Mouse (Mus musculus) neural tube, embryonic 14.5 days (tissue): Measurements from ENCODE around the gene Prdx5. TPM values are rescaled to one million over a fixed set of nuclear protein-coding genes. Genes with fewer than 3 reads are reported as not detected.
"Not testable (repeated sequence)": the region's sequence is repeated elsewhere in the genome, so short reads cannot be mapped to it uniquely, and the experiment has no call there.

Experiments used
- ATAC-seq: fragments of 200-750 bp; cut with Nextera tagmentation; 2 replicates; pipeline ENCODE4 v1.8.0; 2017; ENCODE audit warnings: low read depth, mild to moderate bottlenecking, moderate TSS enrichment, moderate library complexity
- H3K27ac ChIP-seq: fragments of 300-500 bp; sonication (generic); 2 replicates; pipeline ENCODE4 v1.5.1; 2014; ENCODE audit warnings: low read depth, mild to moderate bottlenecking, control low read depth, low read length, moderate library complexity, mixed read lengths
- H3K27me3 ChIP-seq: fragments of 300-500 bp; sonication (generic); 2 replicates; pipeline ENCODE4 v1.6.1; 2014; ENCODE audit warnings: low read length; ENCODE audit not compliant: control insufficient read depth, insufficient read depth
- H3K36me3 ChIP-seq: fragments of 300-500 bp; sonication (generic); 2 replicates; pipeline ENCODE4 v1.6.1; 2014; ENCODE audit warnings: low read length, mixed read lengths; ENCODE audit not compliant: control insufficient read depth, insufficient read depth
- H3K4me1 ChIP-seq: fragments of 300-500 bp; sonication (generic); 2 replicates; pipeline ENCODE4 v1.6.1; 2014; ENCODE audit warnings: low read length; ENCODE audit not compliant: control insufficient read depth, insufficient read depth
- H3K4me2 ChIP-seq: fragments of 300-500 bp; sonication (generic); 2 replicates; pipeline ENCODE4 v1.6.1; 2014; ENCODE audit warnings: mild to moderate bottlenecking, low read depth, low read length, control low read depth
- H3K4me3 ChIP-seq: fragments of 300-500 bp; sonication (generic); 2 replicates; pipeline ENCODE4 v1.5.1; 2014; ENCODE audit warnings: low read depth, low read length, control low read depth, mixed read lengths
- H3K9ac ChIP-seq: fragments of 300-500 bp; sonication (generic); replicated peaks from 2 replicates; pipeline ENCODE4 v1.6.1; 2014; ENCODE audit warnings: low read depth, mild to moderate bottlenecking, control low read depth, low read length, mixed read lengths
- H3K9me3 ChIP-seq: fragments of 300-500 bp; sonication (generic); 2 replicates; pipeline ENCODE4 v1.6.1; 2016; ENCODE audit warnings: low read length; ENCODE audit not compliant: control insufficient read depth
- WGBS: fragments of 180-500 bp; shearing (Covaris S2); extraction: QIAGEN DNeasy Blood & Tissue Kit; methylation state at CpG from one replicate; pipeline ENCODE4 v1.1.7; 2014; 5-methylcytosine and 5-hydroxymethylcytosine counted together
- polyA plus RNA-seq: library from polyadenylated mRNA; unstranded; fragments of >200 nt; fragmentation: Nextera tagmentation; extraction: Ambion mirVana; gene quantifications from 2 replicates; pipeline ENCODE4 v1.2.1, GENCODE M21; 2014

Gene Prdx5
- polyA plus RNA-seq, 1 experiment from 2014 or later = 272 TPM

DNA sequence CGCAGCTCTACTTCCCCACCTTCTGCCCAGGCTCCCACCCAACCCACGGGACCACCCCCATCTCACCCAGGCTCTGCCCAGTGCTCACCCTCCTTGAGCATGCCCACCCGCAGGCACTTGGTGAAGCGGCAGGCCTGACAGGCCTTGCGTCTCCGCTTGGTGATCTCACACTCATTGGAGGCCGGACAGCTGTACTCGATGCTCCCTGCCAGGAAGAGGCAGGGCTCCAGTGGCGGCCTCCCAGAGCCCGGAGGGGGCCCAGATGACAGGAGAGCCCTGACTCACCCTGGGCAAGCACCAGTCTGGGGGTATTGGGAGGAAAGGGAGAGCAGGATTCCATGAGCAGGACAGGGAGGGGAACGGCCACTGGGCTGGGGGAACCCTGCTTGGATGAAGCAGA lies 4.1 kb upstream of the Prdx5 start:
- H3K9ac ChIP-seq = no peak overlapping the region
- H3K36me3 ChIP-seq = peaks cover 16% of the 10 kb centered on the region
- H3K4me1 ChIP-seq = peaks cover 7% of the 10 kb centered on the region; the same call in 1 of the 2 replicates
- no peak for ATAC-seq
- H3K4me2 ChIP-seq = no peak overlapping the region
- H3K9me3 ChIP-seq = no peaks in the 10 kb centered on the region
- H3K27me3 ChIP-seq = no peaks in the 10 kb centered on the region
- no peak overlapping the region for H3K4me3 ChIP-seq
- WGBS = 80% methylated on average over 11 of the region's 11 CpGs
- no peak overlapping the region for H3K27ac ChIP-seq

DNA sequence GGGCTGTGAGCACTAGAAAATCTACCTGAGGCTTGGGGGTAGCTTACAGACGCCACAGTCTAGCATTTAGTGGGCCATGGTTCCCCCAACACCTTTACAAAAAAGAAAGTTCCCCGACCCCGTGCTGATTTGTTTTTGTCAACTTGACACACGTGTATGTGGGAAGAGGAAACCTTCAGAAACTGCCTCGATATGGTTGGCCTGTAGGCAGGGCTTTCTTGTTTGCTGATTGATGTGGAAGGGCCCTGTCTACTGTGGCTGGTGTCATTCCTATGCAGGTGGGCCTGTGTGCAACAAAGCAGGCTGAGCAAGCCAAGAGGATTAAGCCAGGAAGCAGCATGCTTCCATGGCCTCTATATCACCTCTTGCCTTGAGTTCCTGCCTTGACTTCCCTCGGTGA lies 3.1 kb upstream of the Prdx5 start:
- Histone ChIP-seq H3K36me3 (peaks cover 16% of the 10 kb centered on the region), H3K9me3 (no peaks in the 10 kb centered on the region), H3K9ac (no peak overlapping the region), H3K27ac (no peak overlapping the region), H3K4me3 (no peak overlapping the region), H3K4me1 (peaks cover 15% of the 10 kb centered on the region), H3K4me2 (no peak overlapping the region), H3K27me3 (no peaks in the 10 kb centered on the region)
- no peak for ATAC-seq
- 91% methylated on average over 6 of the region's 6 CpGs for WGBS

DNA sequence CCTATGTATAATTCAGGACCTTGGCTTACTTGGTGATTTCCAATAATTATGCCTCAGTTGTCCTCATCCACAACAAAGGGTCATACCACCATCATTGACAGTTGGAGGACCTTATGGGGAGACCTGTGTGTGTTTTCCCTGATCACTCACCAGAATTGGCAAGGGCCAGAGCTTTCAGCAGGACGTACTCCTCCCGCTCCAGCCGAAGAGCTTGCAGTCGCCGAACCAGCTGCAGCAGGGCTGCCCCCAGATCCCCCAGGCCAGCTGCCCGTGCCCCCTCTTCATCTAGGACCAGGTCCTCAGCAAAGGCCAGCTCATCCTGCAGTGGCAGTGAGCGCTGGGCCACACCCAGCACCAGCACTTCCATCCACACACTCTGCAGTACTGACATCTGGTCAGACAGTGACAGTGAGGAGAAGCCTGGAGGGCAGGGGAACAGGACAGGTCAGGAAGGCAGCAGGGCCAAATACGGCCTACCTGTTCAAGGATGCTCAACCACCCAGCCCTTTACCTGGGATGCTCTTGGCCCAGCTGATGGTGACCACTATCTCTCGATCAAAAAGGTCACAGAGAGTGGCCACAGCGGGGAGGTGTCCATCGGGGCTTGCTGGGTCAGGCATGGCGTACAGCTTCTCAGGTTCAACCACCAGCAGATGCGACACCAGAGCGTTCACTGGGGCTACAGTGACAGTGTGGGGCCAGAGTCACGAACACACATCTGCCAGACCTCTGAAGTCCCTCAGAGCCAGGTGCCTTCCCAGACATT lies 2.5 kb upstream of the Prdx5 start:
- ATAC-seq = no peak
- Histone ChIP-seq H3K36me3 (peaks cover 16% of the 10 kb centered on the region), H3K4me2 (no peak overlapping the region), H3K9me3 (no peaks in the 10 kb centered on the region), H3K27ac (no peak overlapping the region), H3K4me3 (no peak overlapping the region), H3K9ac (no peak overlapping the region), H3K27me3 (no peaks in the 10 kb centered on the region), H3K4me1 (peaks cover 18% of the 10 kb centered on the region)
- 93% methylated on average over 15 of the region's 15 CpGs for WGBS

DNA sequence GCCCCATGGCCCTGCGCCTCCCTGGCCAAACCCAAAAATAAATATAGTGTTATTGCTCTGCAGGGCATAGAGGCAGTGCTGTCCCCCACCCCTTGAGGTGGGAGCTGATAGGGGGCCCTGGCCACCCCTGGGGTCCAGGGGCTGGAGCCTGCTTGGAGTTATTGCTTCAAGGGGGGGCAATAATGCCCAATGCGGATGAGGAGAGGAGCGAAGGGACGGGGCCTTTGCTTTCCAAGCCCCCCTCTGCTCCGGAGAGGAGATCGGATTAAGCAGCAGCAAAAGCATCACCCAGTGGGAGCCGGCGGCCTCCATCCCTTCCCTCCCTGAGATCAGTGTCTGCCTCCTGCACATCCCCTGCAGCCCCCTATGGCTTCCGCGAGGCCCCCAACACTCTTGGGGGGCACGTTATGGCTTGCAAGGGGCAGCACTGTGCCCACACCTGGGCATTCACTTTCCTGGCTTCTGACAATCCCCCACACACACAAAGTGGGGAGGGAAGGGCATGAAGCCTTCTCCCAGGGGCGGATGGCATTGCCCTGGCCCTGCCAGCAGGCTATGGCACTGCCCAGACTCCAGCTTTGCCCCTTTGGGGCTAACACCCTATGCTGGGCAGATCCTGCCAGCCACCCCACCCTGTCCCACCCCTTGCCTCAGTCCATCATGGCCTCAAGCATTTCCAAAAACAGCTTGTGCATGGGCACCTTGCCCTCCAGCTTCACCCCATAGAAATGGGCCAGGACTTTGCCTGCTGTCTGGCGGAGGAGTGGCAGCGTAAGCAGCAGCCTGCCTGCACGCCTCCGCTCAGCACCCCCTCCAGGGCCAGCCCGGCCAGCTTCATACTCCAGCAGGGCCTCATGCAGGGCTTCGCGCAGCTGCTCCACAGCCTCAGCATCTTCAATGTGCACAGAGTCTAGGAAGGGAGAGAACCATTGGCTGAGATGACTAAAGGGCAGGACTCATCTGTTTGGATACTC lies 1.5 kb upstream of the Prdx5 start:
- no peak overlapping the region for H3K4me3 ChIP-seq

DNA sequence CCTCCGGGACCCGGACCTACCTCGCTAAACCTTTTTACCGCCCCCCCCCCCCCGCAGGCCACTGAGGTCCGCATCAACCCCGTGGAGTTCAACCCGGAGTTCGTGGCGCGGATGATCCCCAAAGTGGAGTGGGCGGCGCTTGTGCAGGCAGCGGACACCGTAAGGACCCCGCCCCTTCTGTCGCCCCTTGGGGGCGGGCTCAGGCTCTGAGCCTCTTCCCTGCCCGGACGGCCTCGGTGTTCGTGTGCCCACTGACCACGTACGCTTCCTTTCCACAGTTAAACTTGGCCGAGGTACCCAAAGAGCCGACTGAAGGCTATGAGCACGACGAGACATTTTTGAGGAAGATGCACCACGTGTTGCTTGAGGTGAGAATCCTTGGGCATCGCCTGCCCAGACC lies 400 bp upstream of the Prdx5 start:
- Histone ChIP-seq H3K36me3 (peaks cover 27% of the 10 kb centered on the region), H3K4me3 (peak overlapping the region; percentile 55), H3K9ac (peak overlapping the region; percentile 47), H3K27ac (peak overlapping the region; percentile 98), H3K4me1 (peaks cover 18% of the 10 kb centered on the region), H3K4me2 (peak overlapping the region; percentile 70)
- 1% methylated on average over 29 of the region's 30 CpGs for WGBS
- not testable (repeated sequence) for H3K9me3 ChIP-seq, H3K27me3 ChIP-seq, ATAC-seq

More for the DNA sequence above, 1.5 kb upstream of the Prdx5 start:
- Histone ChIP-seq H3K27me3 (no peaks in the 10 kb centered on the region), H3K9me3 (no peaks in the 10 kb centered on the region), H3K27ac (no peak overlapping the region), H3K4me2 (peak overlapping the region; percentile 70; the same call in 1 of the 2 replicates), H3K4me1 (peaks cover 18% of the 10 kb centered on the region), H3K36me3 (peaks cover 22% of the 10 kb centered on the region), H3K9ac (no peak overlapping the region)
- 81% methylated on average over 19 of the region's 19 CpGs for WGBS
- ATAC-seq = no peak

DNA sequence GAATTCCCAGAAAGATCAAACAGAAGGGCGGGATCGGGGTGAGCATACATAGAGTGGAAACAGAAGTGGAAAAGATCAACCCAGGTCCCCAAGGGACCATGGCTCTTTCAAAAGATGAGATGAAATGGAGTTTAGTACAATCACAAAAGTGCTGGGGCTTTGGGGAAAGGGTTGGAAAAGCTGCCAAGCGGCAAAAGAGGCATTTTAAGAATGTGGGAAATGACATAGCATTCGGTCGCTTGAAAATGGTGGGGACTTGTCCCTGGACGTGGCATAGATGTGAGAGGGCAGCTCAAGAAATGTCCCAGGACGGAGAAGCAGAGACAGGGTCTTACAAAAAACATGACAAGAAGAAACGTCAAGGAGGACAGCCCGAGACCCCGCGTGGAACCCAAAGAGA lies 885 bp downstream of the Prdx5 start:
- peak overlapping the region; percentile 55 for H3K4me3 ChIP-seq
- H3K4me1 ChIP-seq = peaks cover 18% of the 10 kb centered on the region
- H3K36me3 ChIP-seq = peaks cover 31% of the 10 kb centered on the region
- H3K27me3 ChIP-seq = no peaks in the 10 kb centered on the region
- H3K27ac ChIP-seq = peak overlapping the region; percentile 98
- peak overlapping the region; percentile 68 for H3K9ac ChIP-seq
- ATAC-seq = no peak
- 13% methylated on average over 11 of the region's 11 CpGs for WGBS
- H3K9me3 ChIP-seq = no peaks in the 10 kb centered on the region
- H3K4me2 ChIP-seq = peak overlapping the region; percentile 70

DNA sequence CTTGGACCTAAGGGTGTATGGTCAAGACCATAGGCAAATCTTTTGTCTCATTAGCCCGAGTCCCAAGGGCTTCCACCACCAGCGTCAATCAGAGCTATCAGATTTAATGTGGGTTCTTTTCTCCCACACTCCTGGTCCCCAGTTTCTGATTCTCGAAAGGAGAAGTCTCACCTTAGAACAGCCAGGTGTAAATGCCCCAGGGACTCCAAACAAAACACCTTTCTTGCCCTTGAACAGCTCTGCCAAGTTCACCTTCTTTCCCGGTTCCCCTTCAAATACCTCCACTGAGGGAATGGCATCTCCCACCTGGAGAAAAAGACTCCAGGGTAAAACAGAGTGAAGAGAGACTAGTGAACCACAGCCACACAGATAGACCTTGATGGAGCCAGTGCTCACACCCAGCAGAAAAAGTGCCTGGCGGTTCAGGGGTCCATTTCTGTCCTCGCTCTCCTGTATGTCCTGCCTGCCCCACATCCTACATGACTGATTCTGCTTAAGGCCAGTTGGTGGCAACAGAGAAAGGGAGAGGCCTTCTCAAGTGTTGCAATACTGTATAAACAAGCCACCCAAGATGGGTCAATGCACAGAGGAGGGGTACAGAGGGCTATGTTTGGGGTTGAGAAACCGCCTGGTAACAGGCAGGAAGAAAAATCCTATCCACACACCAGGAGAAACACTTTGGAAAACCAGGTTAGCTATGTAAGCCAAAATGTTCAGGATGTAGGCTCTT lies 1.9 kb downstream of the Prdx5 start:
- Histone ChIP-seq H3K27ac (no peak overlapping the region), H3K4me3 (peak overlapping the region; percentile 55; the same call in 1 of the 2 replicates), H3K9me3 (no peaks in the 10 kb centered on the region), H3K9ac (no peak overlapping the region), H3K27me3 (no peaks in the 10 kb centered on the region), H3K36me3 (peaks cover 28% of the 10 kb centered on the region), H3K4me1 (peaks cover 18% of the 10 kb centered on the region), H3K4me2 (peak overlapping the region; percentile 70)
- no peak for ATAC-seq
- 91% methylated on average over 7 of the region's 7 CpGs for WGBS

DNA sequence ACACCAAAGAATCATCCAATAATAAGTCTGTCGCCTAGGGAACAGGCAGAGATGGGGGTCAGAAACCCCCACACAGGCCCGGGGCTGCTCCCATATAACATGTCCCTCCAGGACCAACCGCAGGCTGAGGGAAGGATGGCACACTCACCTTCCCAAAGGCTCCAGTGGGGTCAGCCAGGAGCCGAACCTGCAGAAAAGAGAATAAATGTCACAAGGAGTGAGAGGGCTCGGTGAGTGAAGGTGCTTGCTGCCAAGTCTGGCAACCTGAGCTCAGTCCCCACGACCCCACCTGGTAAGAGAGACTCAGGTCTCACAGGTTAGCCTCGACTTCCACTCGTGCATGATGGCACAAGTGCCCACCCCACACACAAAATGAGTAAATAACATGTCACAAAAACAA lies 2.8 kb downstream of the Prdx5 start:
- no peaks in the 10 kb centered on the region for H3K9me3 ChIP-seq
- no peak for ATAC-seq
- no peak overlapping the region for H3K9ac ChIP-seq
- H3K4me3 ChIP-seq = no peak overlapping the region
- WGBS = 98% methylated on average over 8 of the region's 8 CpGs
- H3K4me1 ChIP-seq = peaks cover 18% of the 10 kb centered on the region
- H3K27me3 ChIP-seq = no peaks in the 10 kb centered on the region
- H3K27ac ChIP-seq = no peak overlapping the region
- peaks cover 19% of the 10 kb centered on the region for H3K36me3 ChIP-seq
- no peak overlapping the region for H3K4me2 ChIP-seq
